Mouse (Mus musculus): ENCODE results near the gene Tpbpb. TPM values are rescaled to one million over a fixed set of nuclear protein-coding genes. Genes with fewer than 3 reads are reported as not detected.

The Tpbpb gene
- polyA plus RNA-seq, 1 experiment from 2014 or later, result not detected

Other genes starting within 250 kb of the Tpbpb start
- gene BC051665, start 118.5 kb downstream of the Tpbpb start, polyA plus RNA-seq (2015; fragmentation: Nextera tagmentation; extraction: Ambion mirVana), result not detected in 2 replicates
- not detected in 2 replicates for gene Ctsll3, start 102.0 kb downstream of the Tpbpb start, polyA plus RNA-seq (2015; fragmentation: Nextera tagmentation; extraction: Ambion mirVana)
- 0.14 and 0.44 TPM in 2 replicates for gene 4930486L24Rik, start 40.4 kb downstream of the Tpbpb start, polyA plus RNA-seq (2015; fragmentation: Nextera tagmentation; extraction: Ambion mirVana)
- 0.71 TPM in 1 of 2 replicates, not detected in the other for gene Gm49392, start 8.0 kb downstream of the Tpbpb start, polyA plus RNA-seq (2015; fragmentation: Nextera tagmentation; extraction: Ambion mirVana)
- gene Ctla2b, start 7.4 kb downstream of the Tpbpb start, polyA plus RNA-seq (2015; fragmentation: Nextera tagmentation; extraction: Ambion mirVana), result 4.5 and 4.6 TPM in 2 replicates
- gene Gm49393, start 30.7 kb upstream of the Tpbpb start, polyA plus RNA-seq (2015; fragmentation: Nextera tagmentation; extraction: Ambion mirVana), result not detected in 2 replicates
- gene Gm49391, start 31.7 kb upstream of the Tpbpb start, polyA plus RNA-seq (2015; fragmentation: Nextera tagmentation; extraction: Ambion mirVana), result 1.6 and 1.7 TPM in 2 replicates
- gene Ctla2a, start 31.7 kb upstream of the Tpbpb start, polyA plus RNA-seq (2015; fragmentation: Nextera tagmentation; extraction: Ambion mirVana), result 29.9 and 31.0 TPM in 2 replicates
- gene Tpbpa, start 37.1 kb upstream of the Tpbpb start, polyA plus RNA-seq (2015; fragmentation: Nextera tagmentation; extraction: Ambion mirVana), result not detected in 2 replicates
- not detected in 2 replicates for gene Ctsj, start 101.1 kb upstream of the Tpbpb start, polyA plus RNA-seq (2015; fragmentation: Nextera tagmentation; extraction: Ambion mirVana)
- not detected in 2 replicates for gene Ctsq, start 135.8 kb upstream of the Tpbpb start, polyA plus RNA-seq (2015; fragmentation: Nextera tagmentation; extraction: Ambion mirVana)